Mouse (Mus musculus) liver, postnatal 0 days (tissue): ENCODE measurements around the gene Tmem260. TPM values are rescaled to one million over a fixed set of nuclear protein-coding genes. Genes with fewer than 3 reads are reported as not detected.

Experiments used
- ATAC-seq: fragments of 200-750 bp; cut with Nextera tagmentation; 2 replicates; pipeline ENCODE4 v1.8.0; 2017; ENCODE audit warnings: mild to moderate bottlenecking, moderate library complexity
- DNase-seq: peaks from one replicate; pipeline ENCODE4 v3.0.0-alpha.2; 2016
- H3K27ac ChIP-seq: fragments of 300-500 bp; sonication (generic); 2 replicates; pipeline ENCODE4 v1.5.1; 2014; ENCODE audit warnings: antibody characterized with exemption, moderate library complexity, mild to moderate bottlenecking, low read depth
- H3K27me3 ChIP-seq: fragments of 300-500 bp; sonication (generic); 2 replicates; pipeline ENCODE4 v1.6.1; 2014; ENCODE audit warnings: low read length, control low read depth, mixed read lengths; ENCODE audit not compliant: insufficient read depth
- H3K36me3 ChIP-seq: fragments of 300-500 bp; sonication (generic); replicated peaks from 2 replicates; pipeline ENCODE4 v1.6.1; 2014; ENCODE audit warnings: mild to moderate bottlenecking, control low read depth, low read length, moderate library complexity, mixed read lengths; ENCODE audit not compliant: insufficient read depth
- H3K4me1 ChIP-seq: fragments of 300-500 bp; sonication (generic); 2 replicates; pipeline ENCODE4 v1.6.1; 2014; ENCODE audit warnings: antibody characterized with exemption, mild to moderate bottlenecking, control low read depth; ENCODE audit not compliant: insufficient read depth
- H3K4me2 ChIP-seq: fragments of 300-500 bp; sonication (generic); 2 replicates; pipeline ENCODE4 v1.6.1; 2014; ENCODE audit warnings: low read depth, mild to moderate bottlenecking, low read length, moderate library complexity, mixed read lengths
- H3K4me3 ChIP-seq: fragments of 300-500 bp; sonication (generic); 2 replicates; pipeline ENCODE4 v1.5.1; 2014; ENCODE audit warnings: low read depth, low read length
- H3K9ac ChIP-seq: fragments of 300-500 bp; sonication (generic); replicated peaks from 2 replicates; pipeline ENCODE4 v1.6.1; 2014; ENCODE audit warnings: mild to moderate bottlenecking, moderate library complexity
- H3K9me3 ChIP-seq: fragments of 300-500 bp; sonication (generic); 2 replicates; pipeline ENCODE4 v1.6.1; 2016; ENCODE audit warnings: mild to moderate bottlenecking, control low read depth, low read length, mixed read lengths
- CTCF ChIP-seq: sonication (generic); IDR thresholded peaks from 2 replicates; pipeline ENCODE4 v1.5.1; 2016; ENCODE audit warnings: antibody characterized with exemption, low read depth
- EP300 ChIP-seq: IDR thresholded peaks from 2 replicates; pipeline ENCODE4 v1.6.1; 2016; ENCODE audit warnings: antibody characterized with exemption, low read depth, mild to moderate bottlenecking
- WGBS: fragments of 180-500 bp; shearing (Covaris S2); extraction: QIAGEN DNeasy Blood & Tissue Kit; methylation state at CpG from one replicate; pipeline ENCODE4 v1.1.7; 2014; ENCODE audit not compliant: insufficient replicate concordance; 5-methylcytosine and 5-hydroxymethylcytosine counted together
- polyA plus RNA-seq: library from polyadenylated mRNA; unstranded; fragments of >200 nt; fragmentation: Nextera tagmentation; extraction: Ambion mirVana; gene quantifications from 2 replicates; pipeline ENCODE4 v1.2.1, GENCODE M21; 2015

Gene Tmem260
- polyA plus RNA-seq, 1 experiment from 2014 or later, result 5.4 TPM

DNA sequence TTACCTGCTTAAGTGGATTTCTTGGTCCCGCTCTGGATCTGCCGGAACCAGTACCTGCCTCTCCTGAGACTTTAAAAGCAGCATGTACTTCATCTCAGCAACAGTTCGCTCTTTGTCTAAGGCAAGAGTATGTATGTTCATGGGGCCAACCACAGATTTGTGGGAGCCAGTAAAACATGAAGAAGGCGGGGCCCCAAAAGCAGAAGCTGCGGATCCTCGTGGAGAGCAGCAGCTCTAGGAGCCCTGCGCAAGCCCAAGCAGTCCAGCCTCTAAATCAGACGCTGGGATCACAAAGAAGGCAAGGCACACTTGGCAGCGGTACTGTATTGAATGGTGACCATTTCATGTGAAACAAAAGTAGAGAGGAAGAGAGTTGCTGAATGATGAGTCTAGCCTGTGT is 107.8 kb downstream of the Tmem260 start:
- no peaks in the 10 kb centered on the region for H3K27me3 ChIP-seq
- H3K9me3 ChIP-seq, result no peaks in the 10 kb centered on the region
- H3K9ac ChIP-seq, result no peak overlapping the region
- H3K4me2 ChIP-seq, result no peak overlapping the region
- no peak for TF ChIP-seq EP300
- no peak for TF ChIP-seq CTCF
- H3K36me3 ChIP-seq, result no peaks in the 10 kb centered on the region
- no peaks in the 10 kb centered on the region for H3K4me1 ChIP-seq
- H3K27ac ChIP-seq, result no peak overlapping the region
- WGBS, result 52% methylated on average over 9 of the region's 9 CpGs
- H3K4me3 ChIP-seq, result no peak overlapping the region
- DNase-seq, result no peak
- no peak for ATAC-seq

DNA sequence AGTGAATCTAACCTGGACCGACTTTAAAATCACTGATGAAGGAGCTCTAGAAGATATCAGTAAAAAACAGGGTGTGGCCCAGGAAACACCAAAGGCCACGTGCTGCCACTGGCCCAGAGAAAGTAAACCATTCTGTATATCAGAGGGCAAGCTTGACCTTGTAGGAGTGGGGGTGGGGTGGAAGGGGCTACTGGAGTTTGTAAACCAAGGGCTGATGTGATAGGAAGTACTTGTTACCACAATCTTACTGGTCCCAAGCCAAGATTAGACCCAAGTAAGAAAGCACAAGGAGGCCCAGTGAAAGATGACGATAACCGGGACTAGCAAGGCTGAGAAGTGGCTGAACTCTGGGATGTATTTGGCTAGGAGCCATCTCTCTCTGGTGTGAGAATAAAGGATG is 113.1 kb downstream of the Tmem260 start:
- Histone ChIP-seq H3K4me1 (no peaks in the 10 kb centered on the region), H3K27me3 (no peaks in the 10 kb centered on the region), H3K4me2 (no peak overlapping the region), H3K4me3 (no peak overlapping the region), H3K36me3 (no peaks in the 10 kb centered on the region), H3K27ac (no peak overlapping the region), H3K9me3 (no peaks in the 10 kb centered on the region), H3K9ac (no peak overlapping the region)
- no peak for TF ChIP-seq CTCF
- no peak for TF ChIP-seq EP300
- WGBS, result 52% methylated on average over 4 of the region's 4 CpGs
- ATAC-seq, result no peak
- DNase-seq, result no peak

DNA sequence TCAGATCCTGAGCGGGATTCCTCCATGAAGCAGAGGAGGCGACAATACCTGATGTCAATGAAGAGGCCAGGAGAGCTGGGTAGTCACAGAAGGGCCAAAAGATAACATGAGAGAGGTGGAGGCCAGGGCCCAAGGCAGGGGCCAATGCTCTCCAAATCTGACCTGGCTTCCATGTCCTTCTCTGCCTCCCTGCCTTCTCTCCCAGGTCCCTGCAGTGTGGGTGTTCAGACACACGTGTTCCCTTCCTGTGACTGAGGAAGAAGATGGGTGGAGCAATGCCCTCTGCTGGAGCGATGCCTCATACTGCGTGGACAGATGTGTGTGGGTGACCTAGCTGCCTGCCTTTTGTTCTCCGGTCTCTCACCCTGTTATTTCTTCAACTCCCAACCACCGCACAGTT is 113.8 kb downstream of the Tmem260 start:
- H3K9ac ChIP-seq, result no peak overlapping the region
- H3K4me1 ChIP-seq, result no peaks in the 10 kb centered on the region
- no peaks in the 10 kb centered on the region for H3K9me3 ChIP-seq
- no peak for TF ChIP-seq EP300
- TF ChIP-seq CTCF, result peak; percentile 39
- H3K4me2 ChIP-seq, result no peak overlapping the region
- H3K27ac ChIP-seq, result no peak overlapping the region
- WGBS, result 61% methylated on average over 7 of the region's 7 CpGs
- H3K36me3 ChIP-seq, result no peaks in the 10 kb centered on the region
- no peak for DNase-seq
- no peak overlapping the region for H3K4me3 ChIP-seq
- ATAC-seq, result no peak
- H3K27me3 ChIP-seq, result no peaks in the 10 kb centered on the region

- no peak for DNase-seq
Observed at GRCm38 (mm10) chr14:48566596-48566995, 120.7 kb downstream of the Tmem260 start.

More at GRCm38 (mm10) chr14:48566596-48566995, 120.7 kb downstream of the Tmem260 start:
- no peak overlapping the region for H3K4me2 ChIP-seq
- H3K4me3 ChIP-seq, result no peak overlapping the region
- 55% methylated on average over 7 of the region's 7 CpGs for WGBS
- no peak overlapping the region for H3K27ac ChIP-seq
- no peaks in the 10 kb centered on the region for H3K9me3 ChIP-seq
- no peaks in the 10 kb centered on the region for H3K4me1 ChIP-seq
- ATAC-seq, result no peak
- H3K9ac ChIP-seq, result no peak overlapping the region
- H3K27me3 ChIP-seq, result no peaks in the 10 kb centered on the region
- no peaks in the 10 kb centered on the region for H3K36me3 ChIP-seq
- TF ChIP-seq EP300, result no peak

Other genes with a start within 250 kb of the Tmem260 start
- not detected in 2 replicates for gene Otx2, start 227.7 kb downstream of the Tmem260 start, polyA plus RNA-seq